Comparison of ENCODE assay signal across 9 mouse cellular contexts in the genomic region with DNA sequence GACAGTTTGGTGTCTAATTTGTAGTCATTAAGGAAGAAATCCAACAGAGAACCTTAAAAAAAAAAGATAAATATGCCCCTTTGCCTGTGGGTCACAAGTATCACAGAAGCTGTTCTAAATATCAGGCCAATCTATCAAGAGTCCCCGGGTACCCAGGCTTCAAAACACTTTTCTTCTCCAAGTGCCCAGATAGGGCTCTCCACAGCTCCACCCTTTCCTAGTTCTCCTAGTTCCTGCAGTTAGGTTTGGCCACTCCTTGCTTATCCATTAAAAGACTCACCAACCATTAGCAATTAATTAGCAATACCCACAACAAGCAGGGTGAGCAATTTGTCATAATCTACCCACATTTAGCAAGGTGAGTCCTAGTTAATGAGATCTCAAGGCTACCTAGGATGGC. TPM values are rescaled to one million over a fixed set of nuclear protein-coding genes. Genes with fewer than 3 reads are reported as not detected.
A peak's percentile ranks its signal among the peaks of the same experiment; 100 is the strongest.
DNase-seq lines count a peak whose midpoint lies in the region; ATAC-seq and TF ChIP-seq lines count a peak whose summit lies in the region.
"Had no signal": no experiment of that assay in that cellular context is flagged by ENCODE, and none has a peak within 500 bp of the region (broad histone marks: within the 10 kb centered on the region; RNA-seq: fewer than 3 reads in every experiment).

No protein-coding gene starts in this region.

- no peak overlapping the region for H3K9ac ChIP-seq in heart, embryonic 12.5 days
- H3K9ac ChIP-seq in forebrain, postnatal 0 days: no peak overlapping the region
- peak overlapping the region; percentile 88; the same call in 1 of the 2 replicates for H3K9ac ChIP-seq in liver, postnatal 0 days (replicated peaks)

- H3K4me2 ChIP-seq in heart, embryonic 12.5 days: 0 out of 2 replicates have a peak overlapping the region, but pooled peaks have one; percentile 29
- peak overlapping the region; percentile 69 for H3K4me2 ChIP-seq in forebrain, postnatal 0 days (ENCODE audit: low read depth)
- peak overlapping the region; percentile 98 for H3K4me2 ChIP-seq in liver, postnatal 0 days (ENCODE audit: low read depth, low read length)

- no peaks in the 10 kb centered on the region for H3K36me3 ChIP-seq in heart, embryonic 12.5 days
- no peaks in the 10 kb centered on the region for H3K36me3 ChIP-seq in heart, embryonic 10.5 days
- peaks cover 27% of the 10 kb centered on the region for H3K36me3 ChIP-seq in G1E (replicated peaks)
- no peaks in the 10 kb centered on the region for H3K36me3 ChIP-seq in forebrain, postnatal 0 days (ENCODE audit: insufficient read depth)
- H3K36me3 ChIP-seq in liver, postnatal 0 days (replicated peaks; ENCODE audit: insufficient read depth, low read length): no peaks in the 10 kb centered on the region

- H3K27me3 ChIP-seq in heart, embryonic 12.5 days (replicated peaks): no peaks in the 10 kb centered on the region
- no peaks in the 10 kb centered on the region for H3K27me3 ChIP-seq in heart, embryonic 10.5 days (ENCODE audit: insufficient read depth, poor library complexity, severe bottlenecking)
- H3K27me3 ChIP-seq in G1E (ENCODE audit: insufficient read depth, low read length): no peaks in the 10 kb centered on the region
- no peaks in the 10 kb centered on the region for H3K27me3 ChIP-seq in forebrain, postnatal 0 days (ENCODE audit: insufficient read depth, low read length)
- H3K27me3 ChIP-seq in liver, postnatal 0 days (ENCODE audit: insufficient read depth, low read length): no peaks in the 10 kb centered on the region

- no peak for TF ChIP-seq EP300 in liver, postnatal 0 days (IDR thresholded peaks at IDR 0.05; ENCODE audit: low read depth)

- H3K27ac ChIP-seq in heart, embryonic 12.5 days (ENCODE audit: poor library complexity, severe bottlenecking): no peak overlapping the region
- no peak overlapping the region for H3K27ac ChIP-seq in heart, embryonic 10.5 days
- H3K27ac ChIP-seq in forebrain, postnatal 0 days (ENCODE audit: low read depth, low read length): no peak overlapping the region
- no peak overlapping the region for H3K27ac ChIP-seq in liver, postnatal 0 days (ENCODE audit: low read depth)

- ATAC-seq in heart, embryonic 12.5 days (ENCODE audit: insufficient number of reproducible peaks, low FRiP score): no peak
- no peak for ATAC-seq in G1E (ENCODE audit: extremely low read depth, insufficient number of reproducible peaks, low FRiP score, poor library complexity, severe bottlenecking)
- ATAC-seq in forebrain, postnatal 0 days: no peak
- ATAC-seq in liver, postnatal 0 days: no peak
- no peak for ATAC-seq in activated CD4-positive, CD25-positive, alpha-beta regulatory T cell, adult 4 months

- H3K9me3 ChIP-seq in heart, embryonic 12.5 days (replicated peaks): no peaks in the 10 kb centered on the region
- no peaks in the 10 kb centered on the region for H3K9me3 ChIP-seq in heart, embryonic 10.5 days
- H3K9me3 ChIP-seq in G1E (replicated peaks): no peaks in the 10 kb centered on the region
- H3K9me3 ChIP-seq in forebrain, postnatal 0 days (ENCODE audit: low read length): no peaks in the 10 kb centered on the region
- no peaks in the 10 kb centered on the region for H3K9me3 ChIP-seq in liver, postnatal 0 days (ENCODE audit: low read length)

- H3K4me1 ChIP-seq in heart, embryonic 12.5 days (replicated peaks): peaks cover 6% of the 10 kb centered on the region
- H3K4me1 ChIP-seq in heart, embryonic 10.5 days: peaks cover 9% of the 10 kb centered on the region
- H3K4me1 ChIP-seq in G1E (ENCODE audit: insufficient read depth, low read depth, low read length): peaks cover 36% of the 10 kb centered on the region
- peaks cover 9% of the 10 kb centered on the region for H3K4me1 ChIP-seq in forebrain, postnatal 0 days (ENCODE audit: insufficient read depth)
- H3K4me1 ChIP-seq in liver, postnatal 0 days (ENCODE audit: insufficient read depth): peaks cover 12% of the 10 kb centered on the region

- no peak for TF ChIP-seq CTCF in G1E (IDR thresholded peaks at IDR 0.05; ENCODE audit: low read depth, low read length)
- TF ChIP-seq CTCF in forebrain, postnatal 0 days (IDR thresholded peaks at IDR 0.05; ENCODE audit: low read depth): no peak
- TF ChIP-seq CTCF in liver, postnatal 0 days (IDR thresholded peaks at IDR 0.05; ENCODE audit: low read depth): no peak

- H3K4me3 ChIP-seq in heart, embryonic 12.5 days: no peak overlapping the region
- no peak overlapping the region for H3K4me3 ChIP-seq in heart, embryonic 10.5 days
- H3K4me3 ChIP-seq in G1E (ENCODE audit: low read depth, low read length): peak overlapping the region; percentile 10; the same call in 1 of the 2 replicates
- 0 out of 2 replicates have a peak overlapping the region, but pooled peaks have one; percentile 50 for H3K4me3 ChIP-seq in forebrain, postnatal 0 days (ENCODE audit: low read depth, low read length)
- peak overlapping the region; percentile 94 for H3K4me3 ChIP-seq in liver, postnatal 0 days (ENCODE audit: low read depth, low read length)

- no peak for DNase-seq in heart, embryonic 10.5 days (ENCODE audit: low spot score)
- no peak for DNase-seq in G1E (ENCODE audit: low spot score)
- DNase-seq in forebrain, postnatal 0 days: no peak
- no peak for DNase-seq in liver, postnatal 0 days
- DNase-seq in spleen, adult 18-20 months: no peak
- DNase-seq in cerebellum, adult 11-12 months: no peak
- DNase-seq: thymus, adult 2 months had no signal

- 36% methylated on average over 1 of the region's 1 CpGs for WGBS in heart, embryonic 12.5 days
- 39% methylated on average over 1 of the region's 1 CpGs for WGBS in heart, embryonic 10.5 days
- 82% methylated on average over 1 of the region's 1 CpGs for WGBS in forebrain, postnatal 0 days
- WGBS in liver, postnatal 0 days (ENCODE audit: insufficient replicate concordance): 40% methylated on average over 1 of the region's 1 CpGs

RNA-seq across cellular contexts. Expression of a gene that starts 1.3 kb away (rescaled TPM):
- polyA plus RNA-seq in heart, embryonic 12.5 days (2016; fragmentation: Nextera tagmentation; extraction: Ambion mirVana): 29.3 and 32.5 TPM in 2 replicates
- 32.8 and 34.2 TPM in 2 replicates for polyA plus RNA-seq in heart, embryonic 10.5 days (2016; fragmentation: Nextera tagmentation; extraction: Ambion mirVana)
- total RNA-seq in G1E (2014; fragmentation: Nextera tagmentation): 15.1 and 17.0 TPM in 2 replicates
- 31.5 and 32.3 TPM in 2 replicates for total RNA-seq in G1E (2017)
- polyA plus RNA-seq in G1E (2012): 37.7 and 55.2 TPM in 2 replicates
- total RNA-seq in forebrain, postnatal 0 days (2014; rRNA removed): 40.9 and 43.0 TPM in 2 replicates
- polyA plus RNA-seq in forebrain, postnatal 0 days (2015; fragmentation: Nextera tagmentation; extraction: Ambion mirVana): 53.5 and 56.1 TPM in 2 replicates
- polyA plus RNA-seq in liver, postnatal 0 days (2015; fragmentation: Nextera tagmentation; extraction: Ambion mirVana): 38.4 and 46.0 TPM in 2 replicates
- 10 to 100 TPM; 16.9 to 18.8 TPM for polyA plus RNA-seq in activated CD4-positive, CD25-positive, alpha-beta regulatory T cell, adult 4 months (2017; shearing (Covaris generic))

RNA-seq across cellular contexts. Expression of a gene that starts 36.9 kb away (rescaled TPM):
- polyA plus RNA-seq in heart, embryonic 12.5 days (2016; fragmentation: Nextera tagmentation; extraction: Ambion mirVana): 0.19 and 0.34 TPM in 2 replicates
- polyA plus RNA-seq in heart, embryonic 10.5 days (2016; fragmentation: Nextera tagmentation; extraction: Ambion mirVana): 0.15 and 0.58 TPM in 2 replicates
- not detected in 2 replicates for total RNA-seq in G1E (2014; fragmentation: Nextera tagmentation)
- 14.2 and 18.2 TPM in 2 replicates for total RNA-seq in G1E (2017)
- 0.22 and 0.24 TPM in 2 replicates for polyA plus RNA-seq in G1E (2012)
- not detected in 2 replicates for total RNA-seq in forebrain, postnatal 0 days (2014; rRNA removed)
- 0.29 and 0.31 TPM in 2 replicates for polyA plus RNA-seq in forebrain, postnatal 0 days (2015; fragmentation: Nextera tagmentation; extraction: Ambion mirVana)
- 7.5 and 8.2 TPM in 2 replicates for polyA plus RNA-seq in liver, postnatal 0 days (2015; fragmentation: Nextera tagmentation; extraction: Ambion mirVana)
- 100 to 1,000 TPM; 168 to 204 TPM for polyA plus RNA-seq in activated CD4-positive, CD25-positive, alpha-beta regulatory T cell, adult 4 months (2017; shearing (Covaris generic))

Comparison
In these comparisons a context has a peak if more than half of its experiments do, and no peak if none do; other contexts are left out.
1. H3K4me2 ChIP-seq: peak in every context shown above with its lines; median percentile 98 in liver, postnatal 0 days; 69 in forebrain, postnatal 0 days; 29 in heart, embryonic 12.5 days.
2. H3K4me3 ChIP-seq: peak in G1E (single experiment), forebrain, postnatal 0 days (single experiment) and liver, postnatal 0 days (single experiment); none in heart, embryonic 12.5 days (single experiment) and heart, embryonic 10.5 days (single experiment).
3. RNA of a gene that starts 36.9 kb away (polyA plus RNA-seq): 168 to 204 TPM in activated CD4-positive, CD25-positive, alpha-beta regulatory T cell, adult 4 months; 7.5 to 8.2 TPM in liver, postnatal 0 days, 0.15 to 0.58 TPM in heart, embryonic 10.5 days, 0.19 to 0.34 TPM in heart, embryonic 12.5 days, 0.29 to 0.31 TPM in forebrain, postnatal 0 days and 0.22 to 0.24 TPM in G1E; every median in the first group is over 10 times any median in the second.